Mouse (Mus musculus): ENCODE results near the gene Fbxw2.

DNA sequence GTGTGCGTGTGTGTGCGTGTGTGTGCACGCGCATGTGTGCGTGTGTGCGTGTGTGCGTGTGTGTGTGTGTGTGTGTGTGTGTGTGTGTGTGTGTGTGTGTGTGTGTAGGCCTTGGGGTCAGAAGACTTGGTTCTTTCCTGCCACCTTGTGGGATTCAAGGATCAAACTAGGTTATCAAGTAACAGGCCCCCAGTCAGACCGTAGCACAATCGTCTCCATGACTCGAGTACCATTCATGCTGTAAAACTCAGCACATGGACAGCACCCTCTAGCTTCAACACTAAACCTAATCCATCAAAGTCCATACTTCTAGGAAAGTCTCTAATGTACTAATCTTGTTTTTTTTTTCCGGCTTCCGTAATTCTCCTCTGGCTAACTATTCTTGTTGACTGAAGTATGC lies 61.3 kb downstream of the Fbxw2 start:
- TF ChIP-seq CTCF (IDR thresholded peaks at IDR 0.05; ENCODE audit: low read depth, low read length) (no peak), POLR2A (IDR thresholded peaks at IDR 0.05; ENCODE audit: insufficient read depth, low read length) (no peak)
